Mouse (Mus musculus) CH12.LX (cell line): ENCODE results near the gene Rab42. TPM values are rescaled to one million over a fixed set of nuclear protein-coding genes. Genes with fewer than 3 reads are reported as not detected.
"Not testable (repeated sequence)": the region's sequence is repeated elsewhere in the genome, so short reads cannot be mapped to it uniquely, and the experiment has no call there.

Source experiments
- DNase-seq: peaks from one replicate; pipeline ENCODE4 v3.0.0-alpha.2; 2013; ENCODE audit errors: extremely low read depth
- H3K27ac ChIP-seq: 2 replicates; pipeline ENCODE4 v1.5.1; 2012; ENCODE audit warnings: low read depth, mild to moderate bottlenecking, control low read depth, moderate library complexity; ENCODE audit not compliant: insufficient read depth
- H3K27me3 ChIP-seq: replicated peaks from 2 replicates; pipeline ENCODE3; 2012; ENCODE audit warnings: inconsistent platforms
- H3K36me3 ChIP-seq, 2 experiments: replicated peaks in 1 of 2; 2 replicates each; pipeline versions ENCODE3 to v1.6.1; 2012; ENCODE audit warnings: inconsistent platforms in 1 of 2, low read length in 1 of 2, mild to moderate bottlenecking in 1 of 2, mixed read lengths in 1 of 2, moderate library complexity in 1 of 2; ENCODE audit not compliant: control insufficient read depth in 1 of 2, insufficient read depth in 1 of 2
- H3K4me1 ChIP-seq, 2 experiments: 2 replicates each; pipeline ENCODE4 v1.6.1; 2012; ENCODE audit warnings: inconsistent platforms in 1 of 2, moderate library complexity in 1 of 2; ENCODE audit not compliant: insufficient read depth in 2 of 2, control insufficient read depth in 1 of 2
- H3K4me2 ChIP-seq: 2 replicates; pipeline ENCODE4 v1.6.1; 2012; ENCODE audit warnings: low read depth, mild to moderate bottlenecking, control low read depth; ENCODE audit not compliant: poor library complexity, insufficient read depth, severe bottlenecking
- H3K4me3 ChIP-seq, 3 experiments: fragments of 150-350 bp in 1 of 3; sonication (generic) in 1 of 3; replicated peaks in 1 of 3; 2 replicates each; pipeline versions ENCODE3 to v1.5.1; 2011 to 2012; ENCODE audit warnings: low read depth in 2 of 3, low read length in 2 of 3, mild to moderate bottlenecking in 2 of 3, moderate library complexity in 2 of 3, control low read depth in 1 of 3, improper control_type of control experiment in 1 of 3, inconsistent platforms in 1 of 3, mixed read lengths in 1 of 3; ENCODE audit not compliant: poor library complexity in 1 of 3
- H3K79me2 ChIP-seq: replicated peaks from 2 replicates; pipeline ENCODE4 v1.6.1; 2012; ENCODE audit warnings: mild to moderate bottlenecking, moderate library complexity; ENCODE audit not compliant: control insufficient read depth, poor library complexity, insufficient read depth, severe bottlenecking; ENCODE audit errors: extremely low read depth
- H3K9ac ChIP-seq: 2 replicates; pipeline ENCODE4 v1.6.1; 2012; ENCODE audit warnings: low read depth, mild to moderate bottlenecking, control low read depth, moderate library complexity; ENCODE audit not compliant: insufficient read depth
- H3K9me3 ChIP-seq: replicated peaks from 2 replicates; pipeline ENCODE3; 2012; ENCODE audit warnings: low read length, inconsistent platforms, mixed read lengths
- CHD2 ChIP-seq: IDR thresholded peaks from 2 replicates; pipeline ENCODE4 v1.6.1; 2011; ENCODE audit warnings: low read length, improper control_type of control experiment
- E2F4 ChIP-seq: IDR thresholded peaks from 2 replicates; pipeline ENCODE4 v1.6.1; 2011; ENCODE audit warnings: low read depth, low read length, improper control_type of control experiment; ENCODE audit not compliant: insufficient replicate concordance
- ELF1 ChIP-seq: IDR thresholded peaks from 2 replicates; pipeline ENCODE4 v1.6.1; 2014; ENCODE audit warnings: low read depth, mild to moderate bottlenecking, inconsistent platforms, low read length, improper control_type of control experiment
- ETS1 ChIP-seq: conservative IDR thresholded peaks from 2 replicates; pipeline ENCODE4 v1.6.1; 2012; ENCODE audit warnings: low read depth, mild to moderate bottlenecking, inconsistent platforms, low read length, improper control_type of control experiment, moderate library complexity
- GABPA ChIP-seq: IDR thresholded peaks from 2 replicates; pipeline ENCODE4 v1.6.1; 2012; ENCODE audit warnings: low read depth, low read length, improper control_type of control experiment, inconsistent platforms; ENCODE audit not compliant: insufficient replicate concordance
- HCFC1 ChIP-seq: IDR thresholded peaks from 2 replicates; pipeline ENCODE4 v1.6.1; 2012; ENCODE audit warnings: low read depth, mild to moderate bottlenecking, inconsistent platforms, low read length, improper control_type of control experiment
- JUN ChIP-seq: IDR thresholded peaks from 2 replicates; pipeline ENCODE4 v1.6.1; 2011; ENCODE audit warnings: low read depth, mild to moderate bottlenecking, low read length, improper control_type of control experiment, moderate library complexity; ENCODE audit not compliant: insufficient read depth
- JUND ChIP-seq: conservative IDR thresholded peaks from 2 replicates; pipeline ENCODE4 v1.6.1; 2011; ENCODE audit warnings: low read depth, low read length, improper control_type of control experiment
- KAT2A ChIP-seq: IDR thresholded peaks from 2 replicates; pipeline ENCODE4 v1.6.1; 2012; ENCODE audit warnings: low read length, improper control_type of control experiment, inconsistent platforms; ENCODE audit not compliant: insufficient replicate concordance
- MAX ChIP-seq: IDR thresholded peaks from 2 replicates; pipeline ENCODE4 v1.6.1; 2011; ENCODE audit warnings: low read length, improper control_type of control experiment
- MAZ ChIP-seq: IDR thresholded peaks from 2 replicates; pipeline ENCODE4 v1.6.1; 2012; ENCODE audit warnings: low read depth, mild to moderate bottlenecking, inconsistent platforms, low read length, improper control_type of control experiment, moderate library complexity
- MEF2A ChIP-seq: IDR thresholded peaks from 2 replicates; pipeline ENCODE4 v1.6.1; 2014; ENCODE audit warnings: low read depth, mild to moderate bottlenecking, inconsistent platforms, low read length, improper control_type of control experiment, borderline replicate concordance
- MYC ChIP-seq: IDR thresholded peaks from 2 replicates; pipeline ENCODE4 v1.6.1; 2011; ENCODE audit warnings: low read depth, mild to moderate bottlenecking, improper control_type of control experiment, low read length
- NELFE ChIP-seq: IDR thresholded peaks from 2 replicates; pipeline ENCODE4 v1.6.1; 2011; ENCODE audit warnings: low read depth, low read length, improper control_type of control experiment
- NRF1 ChIP-seq: IDR thresholded peaks from 2 replicates; pipeline ENCODE4 v1.6.1; 2014; ENCODE audit warnings: low read depth, mild to moderate bottlenecking, inconsistent platforms, low read length, improper control_type of control experiment, moderate library complexity
- PAX5 ChIP-seq: IDR thresholded peaks from 2 replicates; pipeline ENCODE4 v1.6.1; 2012; ENCODE audit warnings: low read length, inconsistent platforms, mixed read lengths
- POLR2A ChIP-seq: IDR thresholded peaks from 2 replicates; pipeline ENCODE4 v1.6.1; 2011; ENCODE audit warnings: low read depth, mild to moderate bottlenecking, improper control_type of control experiment, low read length
- SIN3A ChIP-seq: IDR thresholded peaks from 2 replicates; pipeline ENCODE4 v1.6.1; 2012; ENCODE audit warnings: low read length, improper control_type of control experiment, inconsistent platforms
- TBP ChIP-seq: conservative IDR thresholded peaks from 2 replicates; pipeline ENCODE4 v1.6.1; 2011; ENCODE audit warnings: low read depth, low read length, improper control_type of control experiment
- UBTF ChIP-seq: IDR thresholded peaks from 2 replicates; pipeline ENCODE4 v1.6.1; 2012; ENCODE audit warnings: low read depth, mild to moderate bottlenecking, inconsistent platforms, low read length, improper control_type of control experiment, moderate library complexity
- USF1 ChIP-seq: IDR thresholded peaks from 2 replicates; pipeline ENCODE4 v1.6.1; 2014; ENCODE audit warnings: low read depth, mild to moderate bottlenecking, inconsistent platforms, low read length, improper control_type of control experiment
- ZKSCAN1 ChIP-seq: IDR thresholded peaks from 2 replicates; pipeline ENCODE4 v1.6.1; 2012; ENCODE audit warnings: low read depth, inconsistent platforms, low read length, improper control_type of control experiment, borderline replicate concordance
- ZMIZ1 ChIP-seq: IDR thresholded peaks from 2 replicates; pipeline ENCODE4 v1.6.1; 2012; ENCODE audit warnings: low read depth, mild to moderate bottlenecking, inconsistent platforms, low read length, improper control_type of control experiment
- ZNF384 ChIP-seq: IDR thresholded peaks from 2 replicates; pipeline ENCODE4 v1.6.1; 2012; ENCODE audit warnings: low read depth, low read length, improper control_type of control experiment, inconsistent platforms
- dilution Hi-C: fragments of 300-500 bp; cut with MboI; formaldehyde crosslinking; loops from 2 replicates; pipeline ENCODE4 v1.14.3; 2020; ENCODE audit warnings: low sequenced_read_pairs; ENCODE audit not compliant: extremely low pct_unique_long_range_greater_than_20kb, extremely low pct_ligation_motif_present
- in situ Hi-C: fragments of 300-500 bp; cut with MboI; formaldehyde crosslinking; loops from 3 replicates; pipeline ENCODE4 v1.14.3; 2019; ENCODE audit warnings: low sequenced_read_pairs, low pct_ligation_motif_present, low pct_unique_long_range_greater_than_20kb, mixed read lengths
- polyA plus RNA-seq: library from polyadenylated mRNA; unstranded; fragments of >175 nt; gene quantifications from 2 replicates; pipeline ENCODE4 v1.2.1, GENCODE M21; 2012; ENCODE audit warnings: low read depth; ENCODE audit not compliant: insufficient read length
- total RNA-seq, 2 experiments: library from RNA; depleted of rRNA; stranded (reverse); fragments of 300-350 nt in 1 of 2; fragments of >200 nt in 1 of 2; gene quantifications; 2 replicates each; pipeline ENCODE4 v1.2.3; 2012 to 2014

Gene Rab42
- total and polyA plus RNA-seq, 3 experiments = 0.31 to 0.51 TPM; not detected in 1

GRCm38 (mm10) chr4:132288840-132289239 lies 14.3 kb downstream of the Rab42 start:
- H3K27me3 ChIP-seq, H3K9ac ChIP-seq, dilution Hi-C loops, H3K4me2 ChIP-seq, H3K9me3 ChIP-seq, H3K79me2 ChIP-seq, H3K27ac ChIP-seq, H3K4me3 ChIP-seq, DNase-seq: not testable (repeated sequence)
- in situ Hi-C loops = loop anchor here (25.0 kb wide), 1 partner anchor 123 kb away; the partner anchor contains the start of gene Phactr4
- H3K4me1 ChIP-seq = peaks cover 3 to 25% of the 10 kb centered on the region in 2 experiments; a peak in 3 of 4 replicates
- H3K36me3 ChIP-seq = peaks cover 36 to 67% of the 10 kb centered on the region in 2 experiments

- H3K79me2 ChIP-seq = peaks cover 17% of the 10 kb centered on the region
- peaks cover 7 to 26% of the 10 kb centered on the region in 2 experiments for H3K36me3 ChIP-seq
- in situ Hi-C loops (loop anchor here (25.0 kb wide), 1 partner anchor 136 kb away; the partner anchor contains the start of gene Phactr4), dilution Hi-C loops (no loop called here)
- H3K4me3 ChIP-seq = no peak overlapping the region
- no peak for TF ChIP-seq USF1
- no peak for TF ChIP-seq NELFE
- no peak for TF ChIP-seq MEF2A
- no peak for TF ChIP-seq ELF1
- no peak for TF ChIP-seq E2F4
- TF ChIP-seq NRF1 = no peak
- no peak for TF ChIP-seq ETS1
- no peak for TF ChIP-seq GABPA
- TF ChIP-seq MAX = no peak
- H3K4me1 ChIP-seq = peaks cover 3 to 39% of the 10 kb centered on the region in 2 experiments; a peak in 3 of 4 replicates
- no peaks in the 10 kb centered on the region for H3K27me3 ChIP-seq
- no peak overlapping the region; the same call in 1 of the 2 replicates for H3K9ac ChIP-seq
- no peaks in the 10 kb centered on the region for H3K9me3 ChIP-seq
- 0 out of 2 replicates have a peak overlapping the region, but pooled peaks have one; percentile 15 for H3K4me2 ChIP-seq
- no peak for DNase-seq
- no peak overlapping the region for H3K27ac ChIP-seq
Measured at GRCm38 (mm10) chr4:132275949-132276348, 27.2 kb downstream of the Rab42 start.

- in situ Hi-C loops (no loop called here), dilution Hi-C loops (no loop called here)
- Histone ChIP-seq H3K9ac (peak within 1 kb of the TSS; percentile 99), H3K27ac (peak within 1 kb of the TSS; percentile 72), H3K79me2 (peaks cover 17% of the 10 kb centered on the region), H3K4me3 (peak within 1 kb of the TSS; percentile 80 to 96 (median 91)), H3K4me1 (peaks cover 3 to 43% of the 10 kb centered on the region in 2 experiments; a peak in 3 of 4 replicates), H3K27me3 (no peaks in the 10 kb centered on the region), H3K36me3 (peaks cover 3 to 14% of the 10 kb centered on the region in 2 experiments), H3K9me3 (no peaks in the 10 kb centered on the region), H3K4me2 (peak within 1 kb of the TSS; percentile 97)
- DNase-seq = peak; percentile 92
- peak; percentile 99 for TF ChIP-seq MYC
- TF ChIP-seq JUND = no peak
- no peak for TF ChIP-seq PAX5
- peak; percentile 99 for TF ChIP-seq POLR2A
- TF ChIP-seq ZNF384 = no peak
- no peak for TF ChIP-seq GABPA
- TF ChIP-seq ZKSCAN1 = no peak
- peak; percentile 82 for TF ChIP-seq HCFC1
- no peak for TF ChIP-seq MAZ
- TF ChIP-seq TBP = peak; percentile 75
- no peak for TF ChIP-seq JUN
- TF ChIP-seq MEF2A = no peak; the same call in 1 of the 2 replicates
- TF ChIP-seq CHD2 = no peak
- TF ChIP-seq KAT2A = 0 out of 2 replicates have a peak, but pooled peaks have one; percentile 72
- peak; percentile 80 for TF ChIP-seq SIN3A
- TF ChIP-seq ZMIZ1 = peak; percentile 88
- TF ChIP-seq UBTF = no peak
Measured at GRCm38 (mm10) chr4:132274156-132274862, 28.9 kb downstream of the Rab42 start, which contains the start of gene Taf12. TSS of gene Taf12 (plus strand) at chr4:132274375.
